Mouse (Mus musculus) ES-Bruce4 (cell line): ENCODE data around the gene Chrnb1.

Experiments
- CTCF ChIP-seq: IDR thresholded peaks from one replicate; pipeline ENCODE4 v1.8.1; 2011; ENCODE audit warnings: low read depth, low read length
- EP300 ChIP-seq: IDR thresholded peaks from 2 replicates; pipeline ENCODE4 v1.6.1; 2011; ENCODE audit warnings: low read depth, low read length; ENCODE audit not compliant: insufficient read depth
- POLR2A ChIP-seq: IDR thresholded peaks from one replicate; pipeline ENCODE4 v1.8.1; 2011; ENCODE audit warnings: low read length; ENCODE audit not compliant: insufficient read depth

DNA sequence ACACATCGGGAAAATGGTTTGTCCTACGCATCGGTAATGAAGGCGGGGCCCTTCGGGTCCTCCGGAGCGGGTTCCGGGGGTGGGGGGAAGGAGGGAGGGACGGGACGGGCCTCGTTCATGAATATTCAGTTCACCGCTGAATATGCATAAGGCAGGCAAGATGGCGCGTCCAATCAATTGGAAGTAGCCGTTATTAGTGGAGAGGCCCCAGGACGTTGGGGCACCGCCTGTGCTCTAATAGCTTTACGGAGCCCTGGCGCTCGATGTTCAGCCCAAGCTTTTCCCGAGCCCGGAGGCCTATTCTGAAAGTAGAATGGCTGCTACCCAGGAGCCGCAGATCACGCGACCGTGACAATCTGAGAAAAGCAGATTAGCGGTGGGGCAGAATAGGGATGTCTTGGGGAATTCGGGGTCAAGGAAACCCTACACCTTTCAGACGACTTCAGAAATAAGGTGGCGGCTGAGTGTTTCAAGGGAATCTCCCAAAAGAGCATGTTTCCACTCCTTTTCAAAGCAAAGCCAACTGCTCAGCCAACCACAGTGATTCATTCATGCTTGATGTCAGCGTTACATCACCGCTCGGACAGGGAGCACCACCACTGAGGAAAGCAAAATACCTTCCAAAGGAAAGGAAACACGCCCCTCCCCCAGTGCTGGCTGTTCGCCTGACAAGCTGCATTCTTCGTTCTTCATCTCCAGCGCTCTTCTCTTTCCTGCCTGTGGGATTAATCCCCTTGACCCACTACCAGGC is 36.6 kb downstream of the Chrnb1 start:
- TF ChIP-seq POLR2A, result no peak
- no peak for TF ChIP-seq CTCF
- no peak for TF ChIP-seq EP300
